Mouse (Mus musculus): Measurements from ENCODE around the gene Prdm11. TPM values are rescaled to one million over a fixed set of nuclear protein-coding genes. Genes with fewer than 3 reads are reported as not detected.

The Prdm11 gene
- polyA plus RNA-seq, 1 experiment: 11.0 TPM

GRCm38 (mm10) chr2:92985600-92985999 is 60.4 kb downstream of the Prdm11 start:
- H3K27me3 ChIP-seq (ENCODE audit: control insufficient read depth, insufficient read depth, low read length): no peaks in the 10 kb centered on the region
- H3K4me3 ChIP-seq (ENCODE audit: extremely low read depth, insufficient read depth, insufficient read length): no peak overlapping the region
- H3K27ac ChIP-seq (ENCODE audit: insufficient read depth, low read length): no peak overlapping the region
- peaks cover 5% of the 10 kb centered on the region; the same call in 1 of the 2 replicates for H3K4me1 ChIP-seq (ENCODE audit: control insufficient read depth, insufficient read depth, insufficient read length)
- 70% methylated on average over 7 of the region's 7 CpGs for WGBS
- no peak for DNase-seq (ENCODE audit: low read depth in 1 of 2, low spot score in 2 of 2)
- H3K36me3 ChIP-seq (ENCODE audit: control insufficient read depth, insufficient read depth, low read length): peaks cover 11% of the 10 kb centered on the region
- TF ChIP-seq POLR2A (IDR thresholded peaks at IDR 0.05; ENCODE audit: low read depth, low read length): no peak
- no peak for TF ChIP-seq CTCF (IDR thresholded peaks at IDR 0.05; ENCODE audit: extremely low read depth, insufficient read depth, insufficient read length, insufficient replicate concordance)

- Histone ChIP-seq H3K27me3 (ENCODE audit: control insufficient read depth, insufficient read depth, low read length) (no peaks in the 10 kb centered on the region), H3K27ac (ENCODE audit: insufficient read depth, low read length) (no peak overlapping the region), H3K36me3 (ENCODE audit: control insufficient read depth, insufficient read depth, low read length) (peaks cover 11% of the 10 kb centered on the region), H3K4me3 (ENCODE audit: extremely low read depth, insufficient read depth, insufficient read length) (no peak overlapping the region), H3K4me1 (ENCODE audit: control insufficient read depth, insufficient read depth, insufficient read length) (peaks cover 5% of the 10 kb centered on the region; the same call in 1 of the 2 replicates)
- no peak for DNase-seq (ENCODE audit: low read depth in 1 of 2, low spot score in 2 of 2)
- 81% methylated on average over 2 of the region's 2 CpGs for WGBS
- no peak for TF ChIP-seq POLR2A (IDR thresholded peaks at IDR 0.05; ENCODE audit: low read depth, low read length)
- TF ChIP-seq CTCF (IDR thresholded peaks at IDR 0.05; ENCODE audit: extremely low read depth, insufficient read depth, insufficient read length, insufficient replicate concordance): no peak
Measured at GRCm38 (mm10) chr2:92985171-92985570, 60.8 kb downstream of the Prdm11 start.

GRCm38 (mm10) chr2:92984321-92985108 is 61.5 kb downstream of the Prdm11 start:
- no peak for TF ChIP-seq POLR2A (IDR thresholded peaks at IDR 0.05; ENCODE audit: low read depth, low read length)
- TF ChIP-seq CTCF (IDR thresholded peaks at IDR 0.05; ENCODE audit: extremely low read depth, insufficient read depth, insufficient read length, insufficient replicate concordance): no peak
- H3K4me1 ChIP-seq (ENCODE audit: control insufficient read depth, insufficient read depth, insufficient read length): peaks cover 5% of the 10 kb centered on the region; the same call in 1 of the 2 replicates
- no peaks in the 10 kb centered on the region for H3K27me3 ChIP-seq (ENCODE audit: control insufficient read depth, insufficient read depth, low read length)
- DNase-seq (ENCODE audit: low read depth in 1 of 2, low spot score in 2 of 2): no peak
- no peak overlapping the region for H3K27ac ChIP-seq (ENCODE audit: insufficient read depth, low read length)
- H3K36me3 ChIP-seq (ENCODE audit: control insufficient read depth, insufficient read depth, low read length): peaks cover 11% of the 10 kb centered on the region
- 87% methylated on average over 7 of the region's 7 CpGs for WGBS
- H3K4me3 ChIP-seq (ENCODE audit: extremely low read depth, insufficient read depth, insufficient read length): no peak overlapping the region

- Histone ChIP-seq H3K27me3 (ENCODE audit: control insufficient read depth, insufficient read depth, low read length) (no peaks in the 10 kb centered on the region), H3K4me1 (ENCODE audit: control insufficient read depth, insufficient read depth, insufficient read length) (peaks cover 2% of the 10 kb centered on the region; the same call in 1 of the 2 replicates), H3K36me3 (ENCODE audit: control insufficient read depth, insufficient read depth, low read length) (peaks cover 8% of the 10 kb centered on the region), H3K4me3 (ENCODE audit: extremely low read depth, insufficient read depth, insufficient read length) (no peak overlapping the region), H3K27ac (ENCODE audit: insufficient read depth, low read length) (no peak overlapping the region)
- no peak for TF ChIP-seq CTCF (IDR thresholded peaks at IDR 0.05; ENCODE audit: extremely low read depth, insufficient read depth, insufficient read length, insufficient replicate concordance)
- TF ChIP-seq POLR2A (IDR thresholded peaks at IDR 0.05; ENCODE audit: low read depth, low read length): no peak
- no peak for DNase-seq (ENCODE audit: low read depth in 1 of 2, low spot score in 2 of 2)
- WGBS: 62% methylated on average over 4 of the region's 4 CpGs
Measured at GRCm38 (mm10) chr2:92983273-92983620, 62.7 kb downstream of the Prdm11 start.

GRCm38 (mm10) chr2:92982591-92983272 is 63.2 kb downstream of the Prdm11 start:
- no peak overlapping the region for H3K27ac ChIP-seq (ENCODE audit: insufficient read depth, low read length)
- 75% methylated on average over 8 of the region's 8 CpGs for WGBS

GRCm38 (mm10) chr2:92980165-92980564 is 65.8 kb downstream of the Prdm11 start:
- no peaks in the 10 kb centered on the region for H3K27me3 ChIP-seq (ENCODE audit: control insufficient read depth, insufficient read depth, low read length)
- no peak for TF ChIP-seq POLR2A (IDR thresholded peaks at IDR 0.05; ENCODE audit: low read depth, low read length)
- TF ChIP-seq CTCF (IDR thresholded peaks at IDR 0.05; ENCODE audit: extremely low read depth, insufficient read depth, insufficient read length, insufficient replicate concordance): no peak
- 83% methylated on average over 10 of the region's 10 CpGs for WGBS
- peaks cover 4% of the 10 kb centered on the region; the same call in 1 of the 2 replicates for H3K36me3 ChIP-seq (ENCODE audit: control insufficient read depth, insufficient read depth, low read length)
- DNase-seq (ENCODE audit: low read depth in 1 of 2, low spot score in 2 of 2): no peak
- no peak overlapping the region for H3K27ac ChIP-seq (ENCODE audit: insufficient read depth, low read length)
- H3K4me3 ChIP-seq (ENCODE audit: extremely low read depth, insufficient read depth, insufficient read length): no peak overlapping the region
- no peaks in the 10 kb centered on the region for H3K4me1 ChIP-seq (ENCODE audit: control insufficient read depth, insufficient read depth, insufficient read length)

More at GRCm38 (mm10) chr2:92982591-92983272, 63.2 kb downstream of the Prdm11 start:
- Histone ChIP-seq H3K36me3 (ENCODE audit: control insufficient read depth, insufficient read depth, low read length) (peaks cover 8% of the 10 kb centered on the region), H3K4me3 (ENCODE audit: extremely low read depth, insufficient read depth, insufficient read length) (no peak overlapping the region), H3K4me1 (ENCODE audit: control insufficient read depth, insufficient read depth, insufficient read length) (no peaks in the 10 kb centered on the region; the same call in 1 of the 2 replicates), H3K27me3 (ENCODE audit: control insufficient read depth, insufficient read depth, low read length) (no peaks in the 10 kb centered on the region)
- TF ChIP-seq CTCF (IDR thresholded peaks at IDR 0.05; ENCODE audit: extremely low read depth, insufficient read depth, insufficient read length, insufficient replicate concordance): no peak
- no peak for TF ChIP-seq POLR2A (IDR thresholded peaks at IDR 0.05; ENCODE audit: low read depth, low read length)
- no peak for DNase-seq (ENCODE audit: low read depth in 1 of 2, low spot score in 2 of 2)
